Mouse (Mus musculus) gastrocnemius, postnatal 25 days (tissue): ENCODE measurements around the gene Wdr19. TPM values are rescaled to one million over a fixed set of nuclear protein-coding genes. Genes with fewer than 3 reads are reported as not detected.
"Not testable (repeated sequence)": the region's sequence is repeated elsewhere in the genome, so short reads cannot be mapped to it uniquely, and the experiment has no call there.

Experiments
- DNase-seq: peaks from one replicate; pipeline ENCODE4 v3.0.0; 2022
- total RNA-seq, 2 experiments: library from RNA; stranded (reverse); gene quantifications; 1 replicate in 1 of 2; 2 replicates in 1 of 2; pipeline ENCODE4 v1.2.3; 2021

The Wdr19 gene
- total RNA-seq, 2 experiments from 2014 or later = 1.9 to 2.0 TPM

DNA sequence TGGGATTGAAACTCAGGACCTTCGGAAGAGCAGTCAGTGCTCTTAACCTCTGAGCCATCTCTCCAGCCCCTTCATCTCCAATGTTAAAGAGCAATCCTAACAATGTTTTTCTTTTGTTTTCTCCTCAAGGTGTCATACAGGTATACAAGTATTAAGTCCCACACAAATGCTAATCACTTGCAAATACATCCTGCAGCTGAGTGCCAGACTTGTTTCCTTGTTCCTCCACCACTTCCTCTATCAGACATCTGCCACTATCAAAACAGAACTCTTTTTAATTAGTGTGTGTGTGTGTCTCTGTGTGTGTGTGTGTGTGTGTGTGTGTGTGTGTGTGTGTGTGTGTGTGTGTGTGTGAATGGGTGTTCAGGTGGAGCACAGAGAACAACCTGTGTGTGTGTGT, 100.1 kb downstream of the Wdr19 start:
- DNase-seq = not testable (repeated sequence)

DNA sequence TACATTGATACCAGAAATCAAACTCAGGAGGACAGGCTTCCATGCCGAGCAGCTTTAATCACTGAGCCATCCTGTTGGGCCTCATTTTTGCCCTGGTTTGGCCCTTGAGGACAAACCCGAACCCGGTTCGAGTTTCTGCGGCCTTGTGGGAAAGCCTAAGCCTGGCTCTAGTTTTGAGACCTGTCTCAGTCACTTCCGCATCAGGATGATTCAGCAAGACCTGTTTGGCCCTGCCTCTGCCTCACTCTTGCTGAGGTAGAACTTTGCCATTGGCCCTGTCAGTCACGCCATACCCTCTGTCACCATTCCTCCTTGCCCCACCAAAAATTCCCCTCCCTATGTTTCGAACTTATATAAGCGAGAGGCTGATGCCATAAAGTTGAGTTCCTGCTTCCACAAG, 100.6 kb downstream of the Wdr19 start:
- no peak for DNase-seq

DNA sequence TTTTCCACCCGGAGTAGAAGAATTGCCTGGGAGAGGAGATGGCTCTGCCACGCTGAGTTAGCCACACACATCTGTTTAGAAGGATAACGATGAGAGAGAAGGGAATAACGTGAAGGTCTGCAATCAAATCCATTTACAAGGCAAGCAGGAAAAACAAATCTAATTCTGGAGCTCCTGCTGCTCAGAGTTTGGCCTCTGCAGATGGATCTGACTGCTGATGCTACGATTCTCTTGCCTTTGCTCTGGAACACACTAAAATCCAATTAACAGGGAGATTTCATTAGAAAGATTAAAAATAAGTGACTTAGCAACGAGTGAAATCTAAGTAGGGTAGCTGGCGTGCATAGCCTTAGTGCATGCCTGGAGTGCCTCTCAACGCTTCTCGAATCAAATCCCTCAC, 106.0 kb downstream of the Wdr19 start:
- no peak for DNase-seq

DNA sequence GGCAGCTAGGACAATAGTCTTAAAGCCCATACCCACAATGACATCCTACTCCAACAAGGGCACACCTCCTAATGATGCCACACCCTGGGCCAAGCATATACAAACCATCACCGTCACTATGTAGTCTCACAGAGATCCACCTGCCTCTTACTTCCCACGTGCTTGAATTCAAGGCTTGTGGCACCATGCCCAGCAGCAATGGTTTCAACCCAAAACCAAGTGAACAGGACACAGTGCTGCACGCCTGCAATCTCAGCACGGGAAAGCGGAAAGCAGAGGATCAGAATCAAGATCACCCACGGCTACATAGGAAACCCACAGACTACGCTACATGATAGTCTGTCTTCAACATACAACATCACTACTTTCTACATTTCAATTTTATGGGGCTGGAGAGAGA, 108.7 kb downstream of the Wdr19 start:
- DNase-seq = no peak

DNA sequence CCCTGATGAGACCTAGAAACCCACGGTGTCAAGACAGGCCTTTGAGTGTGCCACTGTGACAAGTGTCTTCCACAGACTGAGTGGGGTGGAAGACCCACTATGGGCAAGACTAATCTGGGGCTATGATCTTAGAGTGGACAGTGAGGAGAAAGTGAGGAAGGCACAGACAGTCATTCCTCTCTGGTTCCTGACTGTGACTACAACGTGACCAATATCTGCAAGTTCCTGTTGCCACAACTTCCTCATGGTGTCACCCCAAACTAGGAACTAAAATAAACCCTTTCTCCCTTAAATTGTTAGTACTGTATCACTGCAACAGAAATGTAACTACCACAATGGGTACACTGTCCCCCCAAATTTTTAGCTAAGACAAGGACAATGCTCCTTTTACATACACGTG, 109.4 kb downstream of the Wdr19 start:
- DNase-seq = no peak

Other genes with a start within 250 kb of the Wdr19 start
- 1 to 10 TPM in 1 of 2 experiments, under 1 TPM in 1; 0.92 to 1.2 TPM for gene Tlr6, start 239.6 kb upstream of the Wdr19 start, total RNA-seq
- 10 to 100 TPM; 15.8 to 16.2 TPM for gene Fam114a1, start 229.6 kb upstream of the Wdr19 start, total RNA-seq
- gene Tmem156, start 107.6 kb upstream of the Wdr19 start, total RNA-seq = not detected
- 1 to 10 TPM; 6.5 to 6.8 TPM for gene Klhl5, start 92.2 kb upstream of the Wdr19 start, total RNA-seq
- gene Rfc1, start 136.0 kb downstream of the Wdr19 start, total RNA-seq = 10 to 100 TPM; 18.3 to 20.5 TPM
- under 1 TPM; 0.18 to 0.64 TPM for gene Klb, start 148.6 kb downstream of the Wdr19 start, total RNA-seq
- 100 to 1,000 TPM; 487 to 495 TPM for gene Rpl9, start 191.7 kb downstream of the Wdr19 start, total RNA-seq
- 10 to 100 TPM; 37.2 to 42.7 TPM for gene Lias, start 191.8 kb downstream of the Wdr19 start, total RNA-seq
- 10 to 100 TPM in 1 of 2 experiments, 1 to 10 TPM in 1; 9.4 to 14.8 TPM for gene Ugdh, start 236.3 kb downstream of the Wdr19 start, total RNA-seq